Mouse (Mus musculus) ES-Bruce4 (cell line): ENCODE measurements around the gene Rfx5.

Experiments
- CTCF ChIP-seq: IDR thresholded peaks from one replicate; pipeline ENCODE4 v1.8.1; 2011; ENCODE audit warnings: low read depth, low read length
- EP300 ChIP-seq: IDR thresholded peaks from 2 replicates; pipeline ENCODE4 v1.6.1; 2011; ENCODE audit warnings: low read depth, low read length; ENCODE audit not compliant: insufficient read depth
- POLR2A ChIP-seq: IDR thresholded peaks from one replicate; pipeline ENCODE4 v1.8.1; 2011; ENCODE audit warnings: low read length; ENCODE audit not compliant: insufficient read depth

DNA sequence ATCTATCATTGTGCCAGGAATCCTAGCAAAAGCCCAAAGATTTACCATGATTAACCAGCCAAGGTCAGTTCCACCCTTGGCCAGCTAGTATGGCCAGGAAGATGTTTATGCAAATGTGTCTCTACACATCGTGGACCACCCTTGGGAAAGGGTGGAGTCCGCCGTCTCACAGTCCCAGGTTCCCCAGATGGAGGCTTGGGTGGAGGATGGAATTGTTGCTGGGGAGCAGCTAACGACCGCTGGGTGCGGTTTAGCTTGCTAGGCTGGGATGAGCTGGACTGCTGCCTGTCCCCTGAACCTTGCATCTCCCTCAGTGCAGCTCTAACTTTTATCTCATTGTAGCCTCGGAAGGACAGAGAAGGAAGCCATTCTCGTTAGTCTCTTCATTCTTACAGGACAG, 6.0 kb downstream of the Rfx5 start:
- TF ChIP-seq POLR2A, result no peak
- TF ChIP-seq EP300, result peak; percentile 79; the same call in 1 of the 2 replicates
- no peak for TF ChIP-seq CTCF
